Mouse (Mus musculus): ENCODE results near the gene Ubac1. TPM values are rescaled to one million over a fixed set of nuclear protein-coding genes. Genes with fewer than 3 reads are reported as not detected.
A peak's percentile ranks its signal among the peaks of the same experiment; 100 is the strongest.

Gene Ubac1
- 77.2 and 82.3 TPM in 2 replicates for polyA plus RNA-seq (2015; fragmentation: Nextera tagmentation; extraction: Ambion mirVana)

- Histone ChIP-seq H3K4me3 (replicated peaks; ENCODE audit: low read depth, low read length) (peak within 1 kb of the TSS; percentile 68), H3K36me3 (ENCODE audit: insufficient read depth, low read length) (no peaks in the 10 kb centered on the region; the same call in 1 of the 2 replicates), H3K9me3 (replicated peaks; ENCODE audit: low read length) (no peaks in the 10 kb centered on the region), H3K4me2 (ENCODE audit: low read length) (peak within 1 kb of the TSS; percentile 88), H3K9ac (ENCODE audit: low read depth, low read length) (peak within 1 kb of the TSS; percentile 73), H3K4me1 (replicated peaks; ENCODE audit: insufficient read depth, low read length) (no peaks in the 10 kb centered on the region; the same call in 1 of the 2 replicates), H3K27me3 (ENCODE audit: insufficient read depth, low read length) (no peaks in the 10 kb centered on the region), H3K27ac (peak within 1 kb of the TSS; percentile 87)
- DNase-seq (ENCODE audit: low spot score) (peak; percentile 94), ATAC-seq (replicated peaks; ENCODE audit: low FRiP score, low read depth) (peak; percentile 94)
- no peak for TF ChIP-seq CTCF (IDR thresholded peaks at IDR 0.05; ENCODE audit: low read depth)
- 5% methylated on average over 49 of the region's 50 CpGs for WGBS
Observed at GRCm38 (mm10) chr2:26021561-26022257, at the start of gene Ubac1. Ubac1 (minus strand) TSS chr2:26021747.

GRCm38 (mm10) chr2:26068592-26068991, 47.0 kb upstream of the Ubac1 start:
- no peak overlapping the region for H3K4me2 ChIP-seq (ENCODE audit: low read length)
- H3K4me3 ChIP-seq (replicated peaks; ENCODE audit: low read depth, low read length): no peak overlapping the region
- no peak overlapping the region for H3K9ac ChIP-seq (ENCODE audit: low read depth, low read length)
- no peaks in the 10 kb centered on the region for H3K9me3 ChIP-seq (replicated peaks; ENCODE audit: low read length)
- H3K27me3 ChIP-seq (ENCODE audit: insufficient read depth, low read length): no peaks in the 10 kb centered on the region
- no peaks in the 10 kb centered on the region for H3K36me3 ChIP-seq (ENCODE audit: insufficient read depth, low read length)
- no peaks in the 10 kb centered on the region for H3K4me1 ChIP-seq (replicated peaks; ENCODE audit: insufficient read depth, low read length)
- no peak for DNase-seq (ENCODE audit: low spot score)
- no peak for ATAC-seq (replicated peaks; ENCODE audit: low FRiP score, low read depth)
- WGBS: 92% methylated on average over 1 of the region's 1 CpGs
- no peak for TF ChIP-seq CTCF (IDR thresholded peaks at IDR 0.05; ENCODE audit: low read depth)
- H3K27ac ChIP-seq: no peak overlapping the region

- TF ChIP-seq CTCF (IDR thresholded peaks at IDR 0.05; ENCODE audit: low read depth): no peak
- H3K27me3 ChIP-seq (ENCODE audit: insufficient read depth, low read length): no peaks in the 10 kb centered on the region
- no peaks in the 10 kb centered on the region for H3K36me3 ChIP-seq (ENCODE audit: insufficient read depth, low read length)
- no peak overlapping the region for H3K9ac ChIP-seq (ENCODE audit: low read depth, low read length)
- H3K4me1 ChIP-seq (replicated peaks; ENCODE audit: insufficient read depth, low read length): no peaks in the 10 kb centered on the region
- 0 out of 2 replicates have a peak overlapping the region, but pooled peaks have one; percentile 19 for H3K27ac ChIP-seq
- H3K4me3 ChIP-seq (replicated peaks; ENCODE audit: low read depth, low read length): no peak overlapping the region
- no peak for ATAC-seq (replicated peaks; ENCODE audit: low FRiP score, low read depth)
- WGBS: 73% methylated on average over 7 of the region's 7 CpGs
- no peaks in the 10 kb centered on the region for H3K9me3 ChIP-seq (replicated peaks; ENCODE audit: low read length)
- no peak overlapping the region for H3K4me2 ChIP-seq (ENCODE audit: low read length)
- no peak for DNase-seq (ENCODE audit: low spot score)
Observed at GRCm38 (mm10) chr2:26068175-26068574, 46.6 kb upstream of the Ubac1 start.

- WGBS: 56% methylated on average over 14 of the region's 14 CpGs
- no peak for DNase-seq (ENCODE audit: low spot score)
- no peaks in the 10 kb centered on the region for H3K4me1 ChIP-seq (replicated peaks; ENCODE audit: insufficient read depth, low read length)
- no peak overlapping the region for H3K9ac ChIP-seq (ENCODE audit: low read depth, low read length)
- no peak overlapping the region for H3K4me3 ChIP-seq (replicated peaks; ENCODE audit: low read depth, low read length)
- no peak for TF ChIP-seq CTCF (IDR thresholded peaks at IDR 0.05; ENCODE audit: low read depth)
- no peak overlapping the region for H3K4me2 ChIP-seq (ENCODE audit: low read length)
- H3K27me3 ChIP-seq (ENCODE audit: insufficient read depth, low read length): no peaks in the 10 kb centered on the region
- ATAC-seq (replicated peaks; ENCODE audit: low FRiP score, low read depth): no peak
- no peaks in the 10 kb centered on the region for H3K36me3 ChIP-seq (ENCODE audit: insufficient read depth, low read length)
- no peak overlapping the region for H3K27ac ChIP-seq
- no peaks in the 10 kb centered on the region for H3K9me3 ChIP-seq (replicated peaks; ENCODE audit: low read length)
Observed at GRCm38 (mm10) chr2:26066527-26066926, 45.0 kb upstream of the Ubac1 start.

- TF ChIP-seq CTCF (IDR thresholded peaks at IDR 0.05; ENCODE audit: low read depth): no peak
- H3K4me2 ChIP-seq (ENCODE audit: low read length): no peak overlapping the region
- WGBS: 84% methylated on average over 13 of the region's 13 CpGs
- no peaks in the 10 kb centered on the region for H3K9me3 ChIP-seq (replicated peaks; ENCODE audit: low read length)
- no peak overlapping the region for H3K9ac ChIP-seq (ENCODE audit: low read depth, low read length)
- no peaks in the 10 kb centered on the region for H3K36me3 ChIP-seq (ENCODE audit: insufficient read depth, low read length)
- no peak overlapping the region for H3K27ac ChIP-seq
- no peaks in the 10 kb centered on the region for H3K27me3 ChIP-seq (ENCODE audit: insufficient read depth, low read length)
- no peaks in the 10 kb centered on the region for H3K4me1 ChIP-seq (replicated peaks; ENCODE audit: insufficient read depth, low read length)
- H3K4me3 ChIP-seq (replicated peaks; ENCODE audit: low read depth, low read length): no peak overlapping the region
- DNase-seq (ENCODE audit: low spot score) (no peak), ATAC-seq (replicated peaks; ENCODE audit: low FRiP score, low read depth) (no peak)
Observed at GRCm38 (mm10) chr2:26062742-26063427, 41.3 kb upstream of the Ubac1 start.

DNA sequence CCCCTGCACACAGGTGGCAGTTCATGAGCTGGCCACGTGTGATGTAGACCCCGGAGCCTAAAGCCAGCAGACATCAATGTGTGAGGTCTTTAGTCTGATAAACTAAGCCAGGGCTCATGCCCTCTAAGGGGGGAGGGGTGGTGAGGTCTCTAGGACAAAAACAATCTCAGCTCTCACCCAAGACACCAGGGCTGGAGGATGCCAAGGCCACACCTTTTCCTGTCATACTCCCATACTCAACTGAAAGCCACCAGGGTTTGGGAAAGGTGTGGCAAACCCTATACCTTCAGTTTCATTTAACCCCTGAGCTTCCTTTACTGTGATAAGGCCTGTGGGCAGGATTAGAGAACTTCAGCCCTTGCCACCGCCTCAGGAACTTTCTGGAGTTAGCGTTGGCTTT, 40.7 kb upstream of the Ubac1 start:
- no peak overlapping the region for H3K27ac ChIP-seq
- no peak for TF ChIP-seq CTCF (IDR thresholded peaks at IDR 0.05; ENCODE audit: low read depth)
- no peak overlapping the region for H3K4me2 ChIP-seq (ENCODE audit: low read length)
- H3K4me1 ChIP-seq (replicated peaks; ENCODE audit: insufficient read depth, low read length): no peaks in the 10 kb centered on the region
- no peaks in the 10 kb centered on the region for H3K36me3 ChIP-seq (ENCODE audit: insufficient read depth, low read length)
- WGBS: 69% methylated on average over 4 of the region's 4 CpGs
- ATAC-seq (replicated peaks; ENCODE audit: low FRiP score, low read depth) (no peak), DNase-seq (ENCODE audit: low spot score) (no peak)
- no peak overlapping the region for H3K9ac ChIP-seq (ENCODE audit: low read depth, low read length)
- H3K4me3 ChIP-seq (replicated peaks; ENCODE audit: low read depth, low read length): no peak overlapping the region
- H3K9me3 ChIP-seq (replicated peaks; ENCODE audit: low read length): no peaks in the 10 kb centered on the region
- H3K27me3 ChIP-seq (ENCODE audit: insufficient read depth, low read length): no peaks in the 10 kb centered on the region

Measured in kidney, postnatal 0 days (tissue).